12 mouse cellular contexts compared by ENCODE assay signal in genomic region chr2:73932676-73933313, GRCm38 (mm10). TPM values are rescaled to one million over a fixed set of nuclear protein-coding genes. Genes with fewer than 3 reads are reported as not detected.
A peak's percentile ranks its signal among the peaks of the same experiment; 100 is the strongest.
DNase-seq lines count a peak whose midpoint lies in the region; ATAC-seq and TF ChIP-seq lines count a peak whose summit lies in the region.
"Had no signal": no experiment of that assay in that cellular context is flagged by ENCODE, and none has a peak within 500 bp of the region (broad histone marks: within the 10 kb centered on the region; RNA-seq: fewer than 3 reads in every experiment).

No protein-coding gene starts in this region.

- peaks cover 8% of the 10 kb centered on the region; the same call in 1 of the 2 replicates for H3K4me1 ChIP-seq in hindbrain, postnatal 0 days (ENCODE audit: insufficient read depth, low read length)
- no peaks in the 10 kb centered on the region for H3K4me1 ChIP-seq in hindbrain, embryonic 11.5 days (replicated peaks; ENCODE audit: control insufficient read depth, insufficient read depth, low read length)
- no peaks in the 10 kb centered on the region for H3K4me1 ChIP-seq in thymus, adult 2 months (replicated peaks; ENCODE audit: control insufficient read depth, insufficient read depth, low read length)
- H3K4me1 ChIP-seq: embryonic facial prominence, embryonic 12.5 days; liver, embryonic 12.5 days had no signal

- no peaks in the 10 kb centered on the region for H3K9me3 ChIP-seq in hindbrain, postnatal 0 days (ENCODE audit: low read length)
- no peaks in the 10 kb centered on the region for H3K9me3 ChIP-seq in hindbrain, embryonic 11.5 days (ENCODE audit: control insufficient read depth, low read length)
- H3K9me3 ChIP-seq: embryonic facial prominence, embryonic 12.5 days; liver, embryonic 12.5 days had no signal

- H3K36me3 ChIP-seq in hindbrain, postnatal 0 days (ENCODE audit: insufficient read depth, low read length): no peaks in the 10 kb centered on the region
- H3K36me3 ChIP-seq in hindbrain, embryonic 11.5 days (ENCODE audit: control insufficient read depth, insufficient read depth, low read length): no peaks in the 10 kb centered on the region
- H3K36me3 ChIP-seq in thymus, adult 2 months (ENCODE audit: control insufficient read depth, insufficient read depth, low read length): no peaks in the 10 kb centered on the region
- H3K36me3 ChIP-seq: embryonic facial prominence, embryonic 12.5 days; liver, embryonic 12.5 days had no signal

- H3K4me2 ChIP-seq in hindbrain, postnatal 0 days (ENCODE audit: low read depth, low read length): 0 out of 2 replicates have a peak overlapping the region, but pooled peaks have one; percentile 16
- H3K4me2 ChIP-seq in hindbrain, embryonic 11.5 days (replicated peaks; ENCODE audit: low read depth, low read length): no peak overlapping the region
- H3K4me2 ChIP-seq: embryonic facial prominence, embryonic 12.5 days; liver, embryonic 12.5 days had no signal

- no peak overlapping the region for H3K9ac ChIP-seq in hindbrain, postnatal 0 days (replicated peaks; ENCODE audit: low read length)
- no peak overlapping the region for H3K9ac ChIP-seq in hindbrain, embryonic 11.5 days (ENCODE audit: low read depth, low read length)
- H3K9ac ChIP-seq: embryonic facial prominence, embryonic 12.5 days; liver, embryonic 12.5 days had no signal

- H3K27ac ChIP-seq in hindbrain, postnatal 0 days: peak overlapping the region; percentile 45; the same call in 1 of the 2 replicates
- H3K27ac ChIP-seq in hindbrain, embryonic 11.5 days (ENCODE audit: low read depth, low read length): no peak overlapping the region
- no peak overlapping the region for H3K27ac ChIP-seq in layer of hippocampus, adult 2 months
- no peak overlapping the region for H3K27ac ChIP-seq in thymus, adult 2 months (ENCODE audit: control insufficient read depth, insufficient read depth, low read length)
- no peak overlapping the region for H3K27ac ChIP-seq in left cerebral cortex, adult 2 months
- H3K27ac ChIP-seq: embryonic facial prominence, embryonic 12.5 days; gastrocnemius, adult 2 months; liver, embryonic 12.5 days had no signal

- peak; percentile 84 for DNase-seq in hindbrain, postnatal 0 days (ENCODE audit: low spot score)
- DNase-seq in hindbrain, embryonic 11.5 days (ENCODE audit: low spot score): no peak
- peak; percentile 69 for DNase-seq in adipocyte (ENCODE audit: low spot score)
- DNase-seq in cerebellum, adult 11-12 months: peak; percentile 93
- DNase-seq in layer of hippocampus, adult 2 months (ENCODE audit: low spot score in 2 of 2): peak; percentile 40 to 72
- no peak for DNase-seq in thymus, adult 2 months
- DNase-seq in left cerebral cortex, adult 2 months (ENCODE audit: extremely low spot score in 1 of 2, low spot score in 2 of 2): no peak
- DNase-seq in adrenal gland, postnatal 4 days (ENCODE audit: low spot score in 2 of 2): no peak
- DNase-seq: gastrocnemius, adult 2 months; kidney, postnatal 25 days had no signal

- no peak for TF ChIP-seq POLR2A in thymus, adult 2 months (IDR thresholded peaks at IDR 0.05; ENCODE audit: control insufficient read depth, extremely low read depth, insufficient read depth, low read length, poor library complexity)

- H3K27me3 ChIP-seq in hindbrain, postnatal 0 days (ENCODE audit: insufficient read depth, low read length): no peaks in the 10 kb centered on the region
- H3K27me3 ChIP-seq in hindbrain, embryonic 11.5 days (ENCODE audit: control insufficient read depth, insufficient read depth, low read length): no peaks in the 10 kb centered on the region
- no peaks in the 10 kb centered on the region for H3K27me3 ChIP-seq in thymus, adult 2 months (ENCODE audit: control insufficient read depth, insufficient read depth, low read length)
- H3K27me3 ChIP-seq: embryonic facial prominence, embryonic 12.5 days had no signal

- no peak for TF ChIP-seq CTCF in hindbrain, postnatal 0 days (IDR thresholded peaks at IDR 0.05; ENCODE audit: low read depth)
- TF ChIP-seq CTCF in layer of hippocampus, adult 2 months (conservative IDR thresholded peaks at IDR 0.05): no peak
- no peak for TF ChIP-seq CTCF in thymus, adult 2 months (IDR thresholded peaks at IDR 0.05; ENCODE audit: borderline replicate concordance, control insufficient read depth, extremely low read depth, insufficient read depth, low read length, poor library complexity)
- no peak for TF ChIP-seq CTCF in left cerebral cortex, adult 2 months (IDR thresholded peaks at IDR 0.05)

- no peak overlapping the region for H3K4me3 ChIP-seq in hindbrain, postnatal 0 days (ENCODE audit: low read length)
- no peak overlapping the region for H3K4me3 ChIP-seq in hindbrain, embryonic 11.5 days (ENCODE audit: low read depth, low read length)
- no peak overlapping the region for H3K4me3 ChIP-seq in layer of hippocampus, adult 2 months
- H3K4me3 ChIP-seq in thymus, adult 2 months (ENCODE audit: control insufficient read depth, insufficient read depth, low read length): no peak overlapping the region
- H3K4me3 ChIP-seq in left cerebral cortex, adult 2 months: no peak overlapping the region
- H3K4me3 ChIP-seq: embryonic facial prominence, embryonic 12.5 days; gastrocnemius, adult 2 months; liver, embryonic 12.5 days had no signal

- peak; percentile 86 for ATAC-seq in hindbrain, postnatal 0 days
- ATAC-seq in hindbrain, embryonic 11.5 days (ENCODE audit: low FRiP score): no peak
- ATAC-seq: liver, embryonic 12.5 days had no signal

- 39% methylated on average over 8 of the region's 8 CpGs for WGBS in hindbrain, postnatal 0 days
- WGBS in hindbrain, embryonic 11.5 days: 88% methylated on average over 8 of the region's 8 CpGs
- WGBS in thymus, adult 2 months: 84% methylated on average over 8 of the region's 8 CpGs

- intact Hi-C loops in left cerebral cortex, adult 2 months (cut with DNase I): no loop called here

RNA-seq across cellular contexts. Expression of gene Atp5g3, which starts 21.7 kb away (rescaled TPM):
- 311 and 381 TPM in 2 replicates for total RNA-seq in hindbrain, postnatal 0 days (2014; rRNA removed)
- polyA plus RNA-seq in hindbrain, postnatal 0 days (2015; fragmentation: Nextera tagmentation; extraction: Ambion mirVana): 1,557 and 1,586 TPM in 2 replicates
- 896 and 911 TPM in 2 replicates for polyA plus RNA-seq in hindbrain, embryonic 11.5 days (2014; fragmentation: Nextera tagmentation; extraction: Ambion mirVana)
- total RNA-seq in layer of hippocampus, adult 2 months (2021): 100 to 1,000 TPM; 485 to 508 TPM
- polyA plus RNA-seq in thymus, adult 2 months (2012; rRNA removed): 378 and 530 TPM in 2 replicates
- total RNA-seq in left cerebral cortex, adult 2 months (2021): 100 to 1,000 TPM; 473 to 508 TPM
- total RNA-seq in adrenal gland, postnatal 4 days (2021): 100 to 1,000 TPM; 849 to 850 TPM

RNA-seq across cellular contexts. Expression of gene Atf2, which starts 40.4 kb away (rescaled TPM):
- 67.2 and 78.9 TPM in 2 replicates for total RNA-seq in hindbrain, postnatal 0 days (2014; rRNA removed)
- polyA plus RNA-seq in hindbrain, postnatal 0 days (2015; fragmentation: Nextera tagmentation; extraction: Ambion mirVana): 82.2 and 87.7 TPM in 2 replicates
- polyA plus RNA-seq in hindbrain, embryonic 11.5 days (2014; fragmentation: Nextera tagmentation; extraction: Ambion mirVana): 96.6 and 105 TPM in 2 replicates
- total RNA-seq in layer of hippocampus, adult 2 months (2021): 100 to 1,000 TPM; 137 to 151 TPM
- 23.9 and 24.1 TPM in 2 replicates for polyA plus RNA-seq in thymus, adult 2 months (2012; rRNA removed)
- total RNA-seq in left cerebral cortex, adult 2 months (2021): 100 to 1,000 TPM; 163 to 167 TPM
- total RNA-seq in adrenal gland, postnatal 4 days (2021): 10 to 100 TPM; 78.5 to 81.2 TPM

Comparison
In these comparisons a context has a peak if more than half of its experiments do, and no peak if none do; other contexts are left out.
1. DNase-seq: peak in hindbrain, postnatal 0 days (single experiment), adipocyte (single experiment), cerebellum, adult 11-12 months (single experiment) and layer of hippocampus, adult 2 months (2 of 2); none in hindbrain, embryonic 11.5 days (single experiment), thymus, adult 2 months (single experiment), left cerebral cortex, adult 2 months (0 of 2) and adrenal gland, postnatal 4 days (0 of 2).